Mouse (Mus musculus) brain, embryonic 14.5 days (tissue): ENCODE results near the gene Bahd1.

Experiments
- CTCF ChIP-seq: fragments of 200-500 bp; IDR thresholded peaks from 2 replicates; pipeline ENCODE4 v1.5.1; 2012; ENCODE audit warnings: inconsistent platforms, mild to moderate bottlenecking, moderate library complexity, borderline replicate concordance; ENCODE audit not compliant: insufficient read depth, insufficient read length; ENCODE audit errors: extremely low read depth
- POLR2A ChIP-seq: fragments of 200-500 bp; IDR thresholded peaks from 2 replicates; pipeline ENCODE4 v1.6.1; 2012; ENCODE audit warnings: mild to moderate bottlenecking, inconsistent platforms, borderline replicate concordance; ENCODE audit not compliant: poor library complexity, insufficient read depth, insufficient read length, severe bottlenecking; ENCODE audit errors: extremely low read depth

DNA sequence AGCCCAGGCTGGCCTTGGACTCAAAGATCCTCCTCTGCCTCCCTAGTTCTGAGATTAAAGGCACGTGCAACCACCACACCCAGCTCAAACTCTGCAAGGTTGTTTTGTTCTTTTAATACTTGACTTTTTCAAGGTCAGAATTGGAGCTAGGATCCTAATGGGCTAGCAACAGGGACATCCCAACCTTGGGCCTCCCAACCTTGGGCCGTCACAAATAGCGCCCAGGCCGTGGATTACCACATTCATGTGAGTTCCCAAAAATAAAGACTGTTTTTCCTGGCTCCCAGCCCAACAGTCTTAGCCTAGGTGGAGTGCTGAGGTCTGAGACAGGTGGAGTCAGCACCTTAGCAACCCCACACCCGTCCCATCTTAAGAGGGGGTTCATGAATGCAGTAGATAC is 18.2 kb upstream of the Bahd1 start:
- TF ChIP-seq CTCF (no peak), POLR2A (no peak)
